Mouse (Mus musculus): ENCODE measurements around the gene Ccdc177. TPM values are rescaled to one million over a fixed set of nuclear protein-coding genes. Genes with fewer than 3 reads are reported as not detected.

Ccdc177 gene
- polyA plus RNA-seq, 1 experiment from 2014 or later = 0.11 TPM

GRCm38 (mm10) chr12:80779760-80780159 is 19.3 kb upstream of the Ccdc177 start:
- no peak for ATAC-seq (replicated peaks; ENCODE audit: low FRiP score, low TSS enrichment, low read depth)
- no peaks in the 10 kb centered on the region for H3K4me1 ChIP-seq (replicated peaks; ENCODE audit: control insufficient read depth, insufficient read depth, low read length)
- 91% methylated on average over 4 of the region's 4 CpGs for WGBS

GRCm38 (mm10) chr12:80778188-80778936 is 17.9 kb upstream of the Ccdc177 start:
- H3K36me3 ChIP-seq (ENCODE audit: control insufficient read depth, insufficient read depth, low read length) = no peaks in the 10 kb centered on the region
- 73% methylated on average over 16 of the region's 16 CpGs for WGBS
- H3K4me1 ChIP-seq (replicated peaks; ENCODE audit: control insufficient read depth, insufficient read depth, low read length) = no peaks in the 10 kb centered on the region
- ATAC-seq (replicated peaks; ENCODE audit: low FRiP score, low TSS enrichment, low read depth) (no peak), DNase-seq (ENCODE audit: low spot score) (no peak)
- H3K27ac ChIP-seq (ENCODE audit: low read depth) = no peak overlapping the region
- H3K27me3 ChIP-seq (replicated peaks; ENCODE audit: control insufficient read depth, insufficient read depth, low read length) = no peaks in the 10 kb centered on the region
- H3K9me3 ChIP-seq (ENCODE audit: control insufficient read depth, low read length) = no peaks in the 10 kb centered on the region
- no peak overlapping the region for H3K4me2 ChIP-seq (ENCODE audit: low read length)
- no peak overlapping the region for H3K4me3 ChIP-seq (ENCODE audit: low read depth, low read length)
- H3K9ac ChIP-seq (ENCODE audit: low read length) = no peak overlapping the region

More at GRCm38 (mm10) chr12:80779760-80780159, 19.3 kb upstream of the Ccdc177 start:
- H3K9me3 ChIP-seq (ENCODE audit: control insufficient read depth, low read length) = no peaks in the 10 kb centered on the region
- no peaks in the 10 kb centered on the region for H3K36me3 ChIP-seq (ENCODE audit: control insufficient read depth, insufficient read depth, low read length)
- H3K27me3 ChIP-seq (replicated peaks; ENCODE audit: control insufficient read depth, insufficient read depth, low read length) = no peaks in the 10 kb centered on the region
- no peak overlapping the region for H3K4me3 ChIP-seq (ENCODE audit: low read depth, low read length)
- no peak for DNase-seq (ENCODE audit: low spot score)
- H3K27ac ChIP-seq (ENCODE audit: low read depth) = no peak overlapping the region
- H3K9ac ChIP-seq (ENCODE audit: low read length) = no peak overlapping the region
- no peak overlapping the region for H3K4me2 ChIP-seq (ENCODE audit: low read length)

- ATAC-seq (replicated peaks; ENCODE audit: low FRiP score, low TSS enrichment, low read depth) (no peak), DNase-seq (ENCODE audit: low spot score) (no peak)
- Histone ChIP-seq H3K9me3 (ENCODE audit: control insufficient read depth, low read length) (no peaks in the 10 kb centered on the region), H3K4me1 (replicated peaks; ENCODE audit: control insufficient read depth, insufficient read depth, low read length) (no peaks in the 10 kb centered on the region), H3K4me2 (ENCODE audit: low read length) (no peak overlapping the region), H3K27ac (ENCODE audit: low read depth) (no peak overlapping the region), H3K27me3 (replicated peaks; ENCODE audit: control insufficient read depth, insufficient read depth, low read length) (no peaks in the 10 kb centered on the region), H3K36me3 (ENCODE audit: control insufficient read depth, insufficient read depth, low read length) (no peaks in the 10 kb centered on the region), H3K9ac (ENCODE audit: low read length) (no peak overlapping the region), H3K4me3 (ENCODE audit: low read depth, low read length) (no peak overlapping the region)
- 73% methylated on average over 4 of the region's 4 CpGs for WGBS
Measured at GRCm38 (mm10) chr12:80776046-80776634, 15.7 kb upstream of the Ccdc177 start.

DNA sequence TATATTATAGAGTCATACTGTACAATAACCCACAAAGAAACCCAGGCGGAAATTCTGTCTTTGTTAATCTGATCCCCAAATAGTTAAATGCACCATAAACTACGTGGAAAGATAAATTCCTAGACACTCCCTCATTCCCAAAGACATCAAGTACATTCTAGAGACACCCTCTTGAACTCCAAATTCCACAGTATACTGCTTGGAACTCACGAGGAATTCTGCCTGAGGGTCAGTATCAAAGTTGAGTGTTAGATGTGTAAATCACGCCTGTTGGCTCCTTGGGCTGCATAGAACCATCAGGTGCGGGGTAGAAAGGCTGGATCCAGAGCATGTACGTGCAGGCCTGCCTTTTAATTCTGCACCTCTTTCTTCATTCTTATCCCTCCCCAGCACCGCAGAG is 14.3 kb upstream of the Ccdc177 start:
- Histone ChIP-seq H3K9ac (ENCODE audit: low read length) (no peak overlapping the region), H3K4me2 (ENCODE audit: low read length) (no peak overlapping the region), H3K4me3 (ENCODE audit: low read depth, low read length) (no peak overlapping the region), H3K27me3 (replicated peaks; ENCODE audit: control insufficient read depth, insufficient read depth, low read length) (no peaks in the 10 kb centered on the region), H3K27ac (ENCODE audit: low read depth) (no peak overlapping the region), H3K4me1 (replicated peaks; ENCODE audit: control insufficient read depth, insufficient read depth, low read length) (no peaks in the 10 kb centered on the region), H3K9me3 (ENCODE audit: control insufficient read depth, low read length) (no peaks in the 10 kb centered on the region), H3K36me3 (ENCODE audit: control insufficient read depth, insufficient read depth, low read length) (no peaks in the 10 kb centered on the region)
- ATAC-seq (replicated peaks; ENCODE audit: low FRiP score, low TSS enrichment, low read depth) (no peak), DNase-seq (ENCODE audit: low spot score) (no peak)
- WGBS = 71% methylated on average over 7 of the region's 7 CpGs

DNA sequence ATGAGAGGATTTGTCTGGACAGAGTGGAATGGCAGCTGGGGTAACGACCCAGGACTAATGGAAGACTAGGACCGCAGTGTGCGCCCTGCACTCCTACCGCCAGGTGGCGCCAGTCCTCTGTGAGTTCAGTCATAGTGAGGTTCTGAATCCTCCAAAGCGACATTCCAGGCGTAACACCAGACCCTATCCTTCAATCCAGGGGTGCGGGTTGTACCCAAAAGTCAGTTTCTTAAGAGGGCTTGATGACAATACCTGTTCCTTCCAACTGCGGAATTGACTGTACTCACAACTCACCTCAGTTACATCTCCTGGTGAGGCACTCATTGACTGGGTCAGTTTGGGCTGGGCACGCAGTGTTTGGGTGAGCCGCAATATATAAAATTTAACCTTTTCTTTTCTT is 9.2 kb upstream of the Ccdc177 start:
- Histone ChIP-seq H3K27me3 (replicated peaks; ENCODE audit: control insufficient read depth, insufficient read depth, low read length) (no peaks in the 10 kb centered on the region), H3K36me3 (ENCODE audit: control insufficient read depth, insufficient read depth, low read length) (no peaks in the 10 kb centered on the region), H3K4me3 (ENCODE audit: low read depth, low read length) (no peak overlapping the region), H3K27ac (ENCODE audit: low read depth) (no peak overlapping the region), H3K9me3 (ENCODE audit: control insufficient read depth, low read length) (no peaks in the 10 kb centered on the region), H3K4me2 (ENCODE audit: low read length) (no peak overlapping the region), H3K9ac (ENCODE audit: low read length) (no peak overlapping the region), H3K4me1 (replicated peaks; ENCODE audit: control insufficient read depth, insufficient read depth, low read length) (no peaks in the 10 kb centered on the region)
- ATAC-seq (replicated peaks; ENCODE audit: low FRiP score, low TSS enrichment, low read depth) (peak; percentile 85), DNase-seq (ENCODE audit: low spot score) (peak; percentile 96)
- WGBS = 19% methylated on average over 11 of the region's 11 CpGs

DNA sequence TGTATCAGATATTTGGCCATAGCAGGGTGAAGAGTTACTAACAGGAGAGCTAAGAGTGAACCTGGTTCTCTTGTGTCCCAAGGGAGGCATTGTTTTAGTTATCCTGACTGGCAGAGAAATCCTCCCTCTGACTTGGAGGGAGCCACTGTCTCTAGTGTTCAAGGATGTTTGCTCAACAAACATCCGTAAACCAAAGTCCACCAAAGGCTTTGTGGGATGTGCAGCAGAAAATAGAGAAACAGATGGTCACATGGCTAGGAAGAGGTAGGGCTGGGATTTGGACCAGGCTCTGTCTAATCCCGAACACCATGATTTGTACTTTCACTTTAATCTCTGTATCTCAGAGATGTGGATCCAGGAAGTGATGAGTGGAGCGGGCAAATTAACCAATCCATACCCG is 3.6 kb upstream of the Ccdc177 start:
- H3K36me3 ChIP-seq (ENCODE audit: control insufficient read depth, insufficient read depth, low read length) = no peaks in the 10 kb centered on the region
- no peak overlapping the region for H3K4me2 ChIP-seq (ENCODE audit: low read length)
- H3K27me3 ChIP-seq (replicated peaks; ENCODE audit: control insufficient read depth, insufficient read depth, low read length) = peaks cover 24% of the 10 kb centered on the region
- ATAC-seq (replicated peaks; ENCODE audit: low FRiP score, low TSS enrichment, low read depth) (no peak), DNase-seq (ENCODE audit: low spot score) (no peak)
- no peak overlapping the region for H3K27ac ChIP-seq (ENCODE audit: low read depth)
- H3K9ac ChIP-seq (ENCODE audit: low read length) = no peak overlapping the region
- no peak overlapping the region for H3K4me3 ChIP-seq (ENCODE audit: low read depth, low read length)
- H3K9me3 ChIP-seq (ENCODE audit: control insufficient read depth, low read length) = no peaks in the 10 kb centered on the region
- H3K4me1 ChIP-seq (replicated peaks; ENCODE audit: control insufficient read depth, insufficient read depth, low read length) = peaks cover 6% of the 10 kb centered on the region
- WGBS = 66% methylated on average over 4 of the region's 4 CpGs

GRCm38 (mm10) chr12:80762982-80763381 is 2.5 kb upstream of the Ccdc177 start:
- no peak overlapping the region for H3K4me2 ChIP-seq (ENCODE audit: low read length)
- H3K36me3 ChIP-seq (ENCODE audit: control insufficient read depth, insufficient read depth, low read length) = no peaks in the 10 kb centered on the region
- no peak overlapping the region for H3K27ac ChIP-seq (ENCODE audit: low read depth)
- ATAC-seq (replicated peaks; ENCODE audit: low FRiP score, low TSS enrichment, low read depth) = no peak
- H3K4me1 ChIP-seq (replicated peaks; ENCODE audit: control insufficient read depth, insufficient read depth, low read length) = peaks cover 11% of the 10 kb centered on the region
- H3K9me3 ChIP-seq (ENCODE audit: control insufficient read depth, low read length) = no peaks in the 10 kb centered on the region
- H3K9ac ChIP-seq (ENCODE audit: low read length) = no peak overlapping the region
- DNase-seq (ENCODE audit: low spot score) = no peak
- 86% methylated on average over 5 of the region's 5 CpGs for whole genome bisulfite sequencing
- H3K4me3 ChIP-seq (ENCODE audit: low read depth, low read length) = no peak overlapping the region
- H3K27me3 ChIP-seq (replicated peaks; ENCODE audit: control insufficient read depth, insufficient read depth, low read length) = peaks cover 34% of the 10 kb centered on the region

DNA sequence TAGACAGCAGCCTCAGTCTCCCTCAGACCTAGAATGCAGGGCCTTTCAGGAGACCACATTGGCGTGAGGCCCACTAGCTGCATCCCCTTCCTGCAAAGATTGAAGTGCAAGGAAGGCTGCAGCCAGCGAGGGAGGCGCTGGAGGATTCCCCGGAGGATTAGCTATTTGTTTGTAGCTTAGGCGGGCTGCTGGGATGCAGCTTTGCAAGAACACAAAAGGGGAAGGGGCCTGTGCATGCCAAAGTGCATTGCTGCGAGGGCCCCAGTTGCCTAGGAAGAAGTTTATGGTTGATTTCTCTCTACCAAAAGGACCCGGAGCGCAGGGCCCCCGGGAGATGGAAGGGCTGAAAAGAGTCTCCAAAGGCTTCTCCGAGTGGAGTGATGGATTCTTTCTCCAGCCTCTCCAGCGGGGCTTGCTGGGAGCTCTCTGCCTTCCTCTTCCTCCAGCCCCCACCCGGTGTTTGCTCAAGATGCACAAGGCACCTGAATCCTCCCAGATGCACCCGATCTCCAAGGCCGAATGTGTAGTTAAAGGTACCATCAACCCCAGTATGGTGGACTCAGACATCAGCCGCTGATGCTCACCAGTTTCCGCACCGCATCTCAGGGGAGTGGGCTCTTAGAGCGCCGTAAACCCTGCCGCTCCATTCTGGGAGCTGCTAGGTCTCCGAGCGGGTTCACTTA is 633 bp downstream of the Ccdc177 start:
- ATAC-seq (replicated peaks; ENCODE audit: low FRiP score, low TSS enrichment, low read depth) (no peak), DNase-seq (ENCODE audit: low spot score) (peak; percentile 64)
- no peaks in the 10 kb centered on the region for H3K36me3 ChIP-seq (ENCODE audit: control insufficient read depth, insufficient read depth, low read length)
- H3K4me2 ChIP-seq (ENCODE audit: low read length) = peak overlapping the region; percentile 94
- peaks cover 66% of the 10 kb centered on the region for H3K27me3 ChIP-seq (replicated peaks; ENCODE audit: control insufficient read depth, insufficient read depth, low read length)
- H3K9ac ChIP-seq (ENCODE audit: low read length) = no peak overlapping the region
- no peak overlapping the region for H3K27ac ChIP-seq (ENCODE audit: low read depth)
- peaks cover 20% of the 10 kb centered on the region for H3K4me1 ChIP-seq (replicated peaks; ENCODE audit: control insufficient read depth, insufficient read depth, low read length)
- H3K9me3 ChIP-seq (ENCODE audit: control insufficient read depth, low read length) = no peaks in the 10 kb centered on the region
- H3K4me3 ChIP-seq (ENCODE audit: low read depth, low read length) = peak overlapping the region; percentile 54
- 3% methylated on average over 22 of the region's 22 CpGs for WGBS
